Mouse (Mus musculus): ENCODE measurements at regions not wholly inside any gene's neighbourhood (a gene's known extent, or its start where the extent isn't known, plus 50 kb on each side); places are given as distances from the start of the nearest gene placed in this dataset.

DNA sequence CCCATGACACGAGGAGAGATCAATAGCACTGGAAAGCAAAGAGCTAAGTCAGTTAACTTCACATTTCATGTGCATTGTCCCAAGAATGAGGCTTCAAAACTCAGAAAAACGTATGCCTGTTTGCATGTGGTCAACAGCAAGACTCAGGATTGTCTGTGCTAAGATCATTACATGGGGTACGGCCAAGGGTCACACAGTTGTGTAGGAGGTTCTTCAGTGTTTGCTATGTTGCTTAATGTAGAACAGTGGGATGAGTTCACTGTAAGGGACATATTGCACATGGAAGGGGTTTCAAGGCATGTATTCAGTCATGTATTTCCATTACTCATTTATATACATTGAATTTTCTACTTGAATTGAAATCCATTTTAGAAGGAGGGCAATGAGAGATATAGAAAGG lies 248.6 kb upstream of the Pbx1 start:
- no peak for TF ChIP-seq POLR2A (IDR thresholded peaks at IDR 0.05; ENCODE audit: insufficient read depth, low read depth, low read length)
- TF ChIP-seq CTCF (IDR thresholded peaks at IDR 0.05): no peak
